Mouse (Mus musculus): ENCODE data around the gene Pde4a.

DNA sequence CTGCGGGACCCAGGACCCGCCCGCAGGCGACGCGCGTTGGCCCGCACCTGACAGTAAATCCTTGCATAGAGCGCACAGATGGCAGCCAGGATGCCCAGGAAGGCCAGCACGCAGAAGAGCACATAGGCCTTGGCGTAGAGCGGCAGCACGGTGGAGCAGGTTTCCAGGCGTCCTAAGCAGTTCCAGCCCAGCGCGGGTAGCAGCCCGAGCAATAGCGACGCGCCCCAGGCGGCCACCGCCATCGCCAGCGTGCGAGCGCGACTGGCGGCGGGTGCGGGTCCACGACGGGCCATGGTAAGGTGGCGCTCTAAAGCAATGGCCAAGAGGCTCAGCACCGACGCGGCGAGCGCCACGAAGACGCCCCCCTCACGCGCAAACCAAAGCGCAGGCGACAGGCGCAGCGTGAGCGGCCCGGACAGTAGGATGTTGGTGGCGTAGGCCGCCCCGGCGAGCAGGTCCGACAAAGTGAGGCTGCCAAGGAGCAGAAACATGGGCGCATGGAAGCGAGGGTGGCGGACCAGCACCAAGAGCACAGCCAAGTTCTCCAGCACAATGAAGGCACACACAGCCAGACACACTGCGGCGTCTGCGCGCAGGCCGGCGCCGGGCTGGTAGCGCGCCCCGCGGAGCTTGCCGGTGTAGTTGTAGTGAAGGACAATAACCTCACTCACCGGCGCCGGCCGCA is 79.1 kb downstream of the Pde4a start:
- TF ChIP-seq ZC3H11A (IDR thresholded peaks at IDR 0.05; ENCODE audit: borderline replicate concordance, low read depth, low read length) (no peak), ZNF384 (IDR thresholded peaks at IDR 0.05; ENCODE audit: low read depth, low read length) (no peak), MAFK (IDR thresholded peaks at IDR 0.05; ENCODE audit: insufficient read depth, low read depth, low read length) (no peak), HCFC1 (IDR thresholded peaks at IDR 0.05; ENCODE audit: borderline replicate concordance, insufficient read depth, low read length) (no peak), CHD2 (IDR thresholded peaks at IDR 0.05; ENCODE audit: low read depth, low read length) (no peak)

Measured in ES-E14 (cell line).